Mouse (Mus musculus) neural tube, embryonic 13.5 days (tissue): ENCODE measurements around the gene Wdr75. TPM values are rescaled to one million over a fixed set of nuclear protein-coding genes. Genes with fewer than 3 reads are reported as not detected.

Source experiments
- ATAC-seq: fragments of 200-750 bp; cut with Nextera tagmentation; 2 replicates; pipeline ENCODE4 v1.8.0; 2017; ENCODE audit warnings: low read depth, mild to moderate bottlenecking, moderate TSS enrichment, moderate library complexity
- H3K27ac ChIP-seq: fragments of 300-500 bp; sonication (generic); replicated peaks from 2 replicates; pipeline ENCODE4 v1.5.1; 2015; ENCODE audit warnings: moderate library complexity, mild to moderate bottlenecking, inconsistent platforms
- H3K27me3 ChIP-seq: fragments of 300-500 bp; sonication (generic); 2 replicates; pipeline ENCODE4 v1.6.1; 2015; ENCODE audit warnings: mild to moderate bottlenecking, inconsistent platforms
- H3K36me3 ChIP-seq: fragments of 300-500 bp; sonication (generic); 2 replicates; pipeline ENCODE4 v1.6.1; 2015; ENCODE audit warnings: mild to moderate bottlenecking, inconsistent platforms
- H3K4me1 ChIP-seq: fragments of 300-500 bp; sonication (generic); replicated peaks from 2 replicates; pipeline ENCODE4 v1.6.1; 2015; ENCODE audit warnings: inconsistent platforms
- H3K4me2 ChIP-seq: fragments of 300-500 bp; sonication (generic); 2 replicates; pipeline ENCODE4 v1.6.1; 2015; ENCODE audit warnings: inconsistent platforms, mild to moderate bottlenecking, moderate library complexity
- H3K4me3 ChIP-seq: fragments of 300-500 bp; sonication (generic); 2 replicates; pipeline ENCODE4 v1.5.1; 2015; ENCODE audit warnings: mild to moderate bottlenecking, inconsistent platforms
- H3K9ac ChIP-seq: fragments of 300-500 bp; sonication (generic); 2 replicates; pipeline ENCODE4 v1.6.1; 2015; ENCODE audit warnings: moderate library complexity, mild to moderate bottlenecking, inconsistent platforms
- H3K9me3 ChIP-seq: fragments of 300-500 bp; sonication (generic); 2 replicates; pipeline ENCODE4 v1.6.1; 2016; ENCODE audit warnings: inconsistent platforms
- WGBS: fragments of 180-500 bp; shearing (Covaris S2); methylation state at CpG from one replicate; pipeline ENCODE4 v1.1.7; 2015; 5-methylcytosine and 5-hydroxymethylcytosine counted together
- polyA plus RNA-seq: library from polyadenylated mRNA; unstranded; fragments of >200 nt; fragmentation: Nextera tagmentation; extraction: Ambion mirVana; gene quantifications from 2 replicates; pipeline ENCODE4 v1.2.1, GENCODE M21; 2015

Gene Wdr75
- polyA plus RNA-seq, 1 experiment from 2014 or later, result 54.2 TPM

- Histone ChIP-seq H3K4me1 (no peaks in the 10 kb centered on the region), H3K36me3 (no peaks in the 10 kb centered on the region), H3K4me2 (no peak overlapping the region), H3K27me3 (no peaks in the 10 kb centered on the region), H3K9me3 (no peaks in the 10 kb centered on the region), H3K4me3 (no peak overlapping the region), H3K27ac (0 out of 2 replicates have a peak overlapping the region, but pooled peaks have one; percentile 23), H3K9ac (no peak overlapping the region)
- no peak for ATAC-seq
- 64% methylated on average over 5 of the region's 5 CpGs for WGBS
Measured at GRCm38 (mm10) chr1:45860349-45860748, 65.4 kb downstream of the Wdr75 start.

GRCm38 (mm10) chr1:45861162-45861561, 66.2 kb downstream of the Wdr75 start:
- ATAC-seq, result no peak
- no peak overlapping the region for H3K9ac ChIP-seq
- no peak overlapping the region for H3K27ac ChIP-seq
- no peaks in the 10 kb centered on the region for H3K4me1 ChIP-seq
- no peak overlapping the region for H3K4me3 ChIP-seq
- H3K36me3 ChIP-seq, result no peaks in the 10 kb centered on the region
- H3K27me3 ChIP-seq, result no peaks in the 10 kb centered on the region
- no peaks in the 10 kb centered on the region for H3K9me3 ChIP-seq
- no peak overlapping the region for H3K4me2 ChIP-seq

- Histone ChIP-seq H3K9ac (no peak overlapping the region), H3K9me3 (no peaks in the 10 kb centered on the region), H3K4me1 (no peaks in the 10 kb centered on the region), H3K27ac (no peak overlapping the region), H3K4me2 (no peak overlapping the region), H3K36me3 (no peaks in the 10 kb centered on the region), H3K27me3 (no peaks in the 10 kb centered on the region), H3K4me3 (no peak overlapping the region)
- 98% methylated on average over 3 of the region's 3 CpGs for WGBS
- ATAC-seq, result no peak
Measured at GRCm38 (mm10) chr1:45863641-45864040, 68.7 kb downstream of the Wdr75 start.

GRCm38 (mm10) chr1:45864564-45865014, 69.6 kb downstream of the Wdr75 start:
- Histone ChIP-seq H3K36me3 (no peaks in the 10 kb centered on the region), H3K4me2 (no peak overlapping the region), H3K9ac (no peak overlapping the region), H3K27ac (no peak overlapping the region), H3K27me3 (no peaks in the 10 kb centered on the region), H3K4me1 (no peaks in the 10 kb centered on the region), H3K4me3 (no peak overlapping the region), H3K9me3 (no peaks in the 10 kb centered on the region)
- ATAC-seq, result no peak
- WGBS, result 59% methylated on average over 4 of the region's 4 CpGs

- H3K9me3 ChIP-seq, result no peaks in the 10 kb centered on the region
- 50% methylated on average over 1 of the region's 1 CpGs for WGBS
- H3K36me3 ChIP-seq, result no peaks in the 10 kb centered on the region
- H3K4me3 ChIP-seq, result no peak overlapping the region
- H3K4me1 ChIP-seq, result no peaks in the 10 kb centered on the region
- no peak overlapping the region for H3K27ac ChIP-seq
- no peaks in the 10 kb centered on the region for H3K27me3 ChIP-seq
- no peak overlapping the region for H3K4me2 ChIP-seq
- H3K9ac ChIP-seq, result no peak overlapping the region
- no peak for ATAC-seq
Measured at GRCm38 (mm10) chr1:45865316-45865715, 70.3 kb downstream of the Wdr75 start.

- 78% methylated on average over 5 of the region's 5 CpGs for WGBS
- ATAC-seq, result no peak
- Histone ChIP-seq H3K4me2 (no peak overlapping the region), H3K36me3 (no peaks in the 10 kb centered on the region), H3K27me3 (no peaks in the 10 kb centered on the region), H3K9me3 (no peaks in the 10 kb centered on the region), H3K4me3 (no peak overlapping the region), H3K4me1 (no peaks in the 10 kb centered on the region), H3K9ac (no peak overlapping the region), H3K27ac (no peak overlapping the region)
Measured at GRCm38 (mm10) chr1:45865727-45866126, 70.8 kb downstream of the Wdr75 start.

- Histone ChIP-seq H3K9me3 (no peaks in the 10 kb centered on the region), H3K4me1 (no peaks in the 10 kb centered on the region), H3K27me3 (no peaks in the 10 kb centered on the region), H3K36me3 (no peaks in the 10 kb centered on the region), H3K4me2 (no peak overlapping the region), H3K4me3 (no peak overlapping the region), H3K27ac (no peak overlapping the region), H3K9ac (no peak overlapping the region)
- ATAC-seq, result no peak
- WGBS, result 72% methylated on average over 3 of the region's 3 CpGs
Measured at GRCm38 (mm10) chr1:45866288-45867018, 71.5 kb downstream of the Wdr75 start.

GRCm38 (mm10) chr1:45868050-45868449, 73.1 kb downstream of the Wdr75 start:
- Histone ChIP-seq H3K9me3 (no peaks in the 10 kb centered on the region), H3K9ac (no peak overlapping the region), H3K4me3 (no peak overlapping the region), H3K4me2 (no peak overlapping the region), H3K36me3 (no peaks in the 10 kb centered on the region), H3K27ac (no peak overlapping the region), H3K27me3 (no peaks in the 10 kb centered on the region), H3K4me1 (no peaks in the 10 kb centered on the region)
- 60% methylated on average over 1 of the region's 1 CpGs for WGBS
- ATAC-seq, result no peak

- Histone ChIP-seq H3K27ac (no peak overlapping the region), H3K27me3 (no peaks in the 10 kb centered on the region), H3K4me3 (no peak overlapping the region), H3K4me2 (no peak overlapping the region), H3K4me1 (no peaks in the 10 kb centered on the region), H3K36me3 (no peaks in the 10 kb centered on the region), H3K9ac (no peak overlapping the region), H3K9me3 (no peaks in the 10 kb centered on the region)
- WGBS, result 85% methylated on average over 3 of the region's 3 CpGs
- no peak for ATAC-seq
Measured at GRCm38 (mm10) chr1:45868479-45869137, 73.6 kb downstream of the Wdr75 start.

Other genes with a start within 250 kb of the Wdr75 start
- gene Gm5269, start 95.1 kb downstream of the Wdr75 start, polyA plus RNA-seq, result not detected in 2 replicates
- gene Slc40a1, start 131.4 kb downstream of the Wdr75 start, polyA plus RNA-seq, result 34.1 and 38.6 TPM in 2 replicates